Mouse (Mus musculus) NIH3T3 (cell line): ENCODE measurements around the gene Gm11037.

Source experiments
- DNase-seq: peaks from one replicate; pipeline ENCODE4 v3.0.0-alpha.2; 2012; ENCODE audit warnings: low read depth

Gene Gm11037

GRCm38 (mm10) chr2:131179246-131179886 lies 46.1 kb downstream of the Gm11037 start:
- DNase-seq = peak; percentile 81

GRCm38 (mm10) chr2:131179990-131180587 lies 46.8 kb downstream of the Gm11037 start, which contains the start of gene Cenpb:
TSS of gene Cenpb (minus strand) at chr2:131180067.
- peak; percentile 91 for DNase-seq
